Mouse (Mus musculus): Measurements from ENCODE around the gene Gbp4.
"Not testable (repeated sequence)": the region's sequence is repeated elsewhere in the genome, so short reads cannot be mapped to it uniquely, and the experiment has no call there.

Gene Gbp4

DNA sequence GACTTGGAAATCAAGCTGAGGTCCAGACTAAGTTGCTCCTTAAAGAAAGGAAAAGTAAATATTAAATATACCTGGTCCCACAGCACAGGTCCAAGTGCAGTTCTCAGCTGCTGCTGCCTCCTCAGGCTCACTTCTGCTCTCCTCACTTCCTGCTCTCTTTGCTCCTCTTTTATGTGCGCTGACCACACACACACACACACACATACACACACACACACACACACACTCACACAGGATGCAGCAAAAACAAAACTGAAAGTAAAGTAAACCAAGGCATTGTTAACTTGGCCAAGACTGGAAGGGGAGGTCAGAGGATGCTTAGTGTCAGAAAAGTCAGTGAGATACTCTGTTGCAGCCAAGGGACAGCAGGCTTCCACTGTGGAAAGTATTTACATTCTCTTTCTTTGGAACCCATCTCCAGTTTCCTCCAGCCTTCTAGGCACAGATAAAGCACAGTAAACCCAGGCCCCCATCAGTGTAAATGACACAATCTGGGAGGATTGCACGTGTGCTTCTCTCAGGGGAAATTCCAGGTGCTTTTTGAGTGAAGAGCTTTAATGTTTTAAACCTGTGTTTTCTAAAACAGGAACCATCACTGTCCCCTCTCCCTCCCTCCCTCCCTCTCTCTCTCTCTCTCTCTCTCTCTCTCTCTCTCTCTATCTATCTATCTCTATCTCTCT is at the start of gene Gbp4, which contains the start of the genes Gbp9 and Gbp8:
TSS of gene Gbp4 (minus strand) at position 178 of the 680 bp plus-strand sequence.
TSS of gene Gbp9 (minus strand) at position 131 of the 680 bp plus-strand sequence.
TSS of gene Gbp8 (minus strand) at position 132 of the 680 bp plus-strand sequence.
- not testable (repeated sequence) for DNase-seq

GRCm38 (mm10) chr5:105181446-105181845 is 42.1 kb upstream of the Gbp4 start:
- no peak for DNase-seq

DNA sequence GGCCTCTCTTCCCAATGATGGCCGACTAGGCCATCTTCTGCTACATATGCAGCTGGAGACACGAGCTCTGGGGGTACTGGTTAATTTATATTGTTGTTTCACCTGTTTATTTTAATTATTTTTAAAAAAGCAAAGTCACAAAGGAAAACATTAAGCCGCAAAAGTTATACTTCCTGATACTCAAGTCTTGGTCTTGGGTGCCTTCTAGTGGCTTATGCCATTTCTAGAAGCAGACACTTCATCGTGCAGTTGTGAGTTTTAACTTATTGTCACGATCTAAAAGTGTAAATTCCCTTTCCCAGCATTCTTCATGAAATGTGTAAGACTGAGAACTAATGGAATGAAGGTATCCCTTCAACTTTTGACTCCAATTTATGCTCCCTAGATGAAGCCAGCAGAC is 17.2 kb upstream of the Gbp4 start:
- DNase-seq: no peak

- DNase-seq: no peak
Measured at GRCm38 (mm10) chr5:105154049-105154448, 14.7 kb upstream of the Gbp4 start.

GRCm38 (mm10) chr5:105148062-105148461 is 8.7 kb upstream of the Gbp4 start:
- DNase-seq: not testable (repeated sequence)

DNA sequence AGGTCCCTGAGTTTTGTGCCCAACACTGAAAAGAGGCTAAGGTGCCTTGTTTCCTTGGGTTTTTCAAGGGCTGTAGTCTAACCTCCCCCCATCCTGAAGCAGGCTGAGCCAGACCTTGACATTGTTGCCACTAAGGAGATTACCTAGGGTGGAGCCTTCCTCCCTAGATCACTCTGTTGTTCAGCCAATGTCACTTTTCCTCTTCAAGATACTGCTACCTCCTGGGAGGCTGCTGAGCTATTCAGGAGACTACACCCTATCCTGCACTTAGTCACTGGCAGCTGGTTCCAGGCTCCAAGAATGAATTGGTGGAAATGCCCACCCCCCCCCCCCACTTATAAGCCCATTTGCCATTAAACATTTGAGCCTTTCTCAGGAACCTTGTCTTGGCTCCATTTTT is 7.1 kb upstream of the Gbp4 start:
- no peak for DNase-seq

DNA sequence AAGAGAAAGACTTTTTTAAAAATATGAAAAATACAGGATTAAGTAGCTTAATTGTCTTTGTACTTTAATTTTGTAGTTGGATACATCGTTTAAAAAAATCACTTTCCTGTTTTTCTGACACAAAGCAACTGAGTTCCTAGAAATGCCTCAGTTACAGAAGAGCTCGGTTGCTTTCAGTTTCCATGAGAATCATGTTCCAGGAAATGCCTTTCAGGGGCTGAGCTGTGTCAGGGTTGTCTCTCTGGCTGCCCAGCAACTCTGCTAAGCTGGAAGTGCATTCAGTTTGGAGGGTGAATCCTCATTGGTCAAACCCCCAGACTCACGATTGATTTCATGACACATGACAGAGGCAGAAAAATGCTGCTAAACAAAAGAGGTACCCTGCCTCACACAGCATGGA is 6.3 kb upstream of the Gbp4 start:
- DNase-seq: not testable (repeated sequence)

- not testable (repeated sequence) for DNase-seq
Measured at GRCm38 (mm10) chr5:105140089-105140810, 864 bp upstream of the Gbp4 start.

GRCm38 (mm10) chr5:105138906-105139305 is 480 bp downstream of the Gbp4 start:
- no peak for DNase-seq

- not testable (repeated sequence) for DNase-seq
Measured at GRCm38 (mm10) chr5:105136706-105137304, 2.6 kb downstream of the Gbp4 start.

DNA sequence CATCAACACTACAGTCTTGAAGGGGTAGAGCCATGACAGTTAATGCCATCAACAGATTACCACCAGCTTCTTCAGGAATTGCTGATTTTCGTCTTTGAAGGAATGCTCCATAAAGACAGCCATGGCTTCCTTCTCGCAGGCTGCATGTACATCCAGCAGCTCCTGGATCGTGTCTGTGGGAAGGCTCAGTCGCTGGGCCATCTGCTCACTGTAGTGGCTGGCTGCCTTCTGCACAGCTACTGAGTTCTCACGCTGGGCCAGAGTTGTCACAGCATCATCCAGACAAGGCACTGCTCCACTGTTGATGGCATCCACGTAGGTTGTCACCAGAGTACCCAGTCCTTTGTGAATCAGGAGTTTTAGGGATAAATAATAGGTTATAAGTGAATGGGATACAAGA is 17.7 kb downstream of the Gbp4 start:
- peak; percentile 17 for DNase-seq

GRCm38 (mm10) chr5:105115740-105116139 is 23.6 kb downstream of the Gbp4 start:
- DNase-seq: no peak

- DNase-seq: no peak
Measured at GRCm38 (mm10) chr5:105114696-105115095, 24.7 kb downstream of the Gbp4 start.

GRCm38 (mm10) chr5:105113656-105114055 is 25.7 kb downstream of the Gbp4 start:
- no peak for DNase-seq

GRCm38 (mm10) chr5:105110271-105110852 is 29.0 kb downstream of the Gbp4 start:
- DNase-seq: not testable (repeated sequence)

DNA sequence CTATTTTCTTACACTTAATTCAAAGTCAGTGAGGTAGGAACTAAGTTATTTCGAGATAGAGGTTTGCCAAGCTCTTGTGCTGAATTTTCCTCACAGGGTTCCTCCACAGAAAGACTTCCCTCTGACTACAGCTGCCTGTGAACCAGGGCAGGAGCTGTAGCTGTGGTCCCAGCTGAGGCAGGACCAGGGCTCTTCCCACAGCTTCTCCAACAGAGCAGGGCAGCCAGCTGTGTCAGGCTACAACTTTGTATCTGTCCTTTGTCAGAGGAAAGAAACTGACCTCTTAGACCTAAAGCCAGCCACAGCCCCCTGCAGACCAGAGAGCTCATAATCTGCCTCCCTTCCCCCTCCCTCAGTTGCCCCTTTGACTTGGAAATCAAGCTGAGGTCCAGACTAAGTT is 29.6 kb downstream of the Gbp4 start:
- not testable (repeated sequence) for DNase-seq

DNA sequence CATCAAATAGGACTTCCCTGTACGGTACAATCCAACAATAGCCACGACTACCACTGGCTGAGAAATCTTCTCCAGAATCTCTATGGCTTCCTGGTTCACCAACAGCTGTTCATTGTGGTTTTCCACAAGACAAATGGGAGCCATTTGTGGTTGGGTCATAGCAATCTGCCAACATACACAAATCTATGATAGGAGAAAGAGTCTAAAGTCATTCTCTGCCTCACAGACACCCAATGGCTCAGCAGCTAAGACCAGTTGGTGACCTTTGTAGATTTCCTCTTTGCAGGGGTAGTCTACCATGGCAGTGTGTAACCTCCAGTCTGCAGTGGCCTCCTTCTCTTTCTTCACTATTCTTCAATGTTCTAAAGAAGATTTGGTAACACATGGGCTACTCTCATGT is 33.7 kb downstream of the Gbp4 start:
- DNase-seq: not testable (repeated sequence)

- DNase-seq: no peak
Measured at GRCm38 (mm10) chr5:105081900-105082299, 57.5 kb downstream of the Gbp4 start.

DNA sequence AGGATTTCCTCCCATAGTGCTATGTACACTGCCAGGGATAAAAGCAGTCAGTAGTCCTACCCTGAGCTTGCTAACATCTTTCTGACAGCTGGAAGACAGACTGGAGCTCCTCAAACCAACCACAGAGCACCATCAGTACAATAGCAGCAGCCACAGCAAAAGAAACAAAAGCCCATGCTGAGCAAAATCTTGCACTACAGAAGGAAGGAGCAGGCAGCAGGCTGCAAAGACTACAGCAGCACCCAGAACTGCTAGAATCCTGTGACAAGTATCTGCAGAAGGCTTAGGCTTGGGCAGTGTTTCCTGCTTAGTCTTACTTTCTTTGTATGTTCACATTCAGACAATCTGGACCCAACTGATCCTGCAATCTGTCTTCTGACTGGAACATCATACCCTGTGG is 71.0 kb downstream of the Gbp4 start:
- DNase-seq: not testable (repeated sequence)
